Mouse (Mus musculus) kidney, adult 11 months (tissue): ENCODE data around the gene Atxn2l.
"Not testable (repeated sequence)": the region's sequence is repeated elsewhere in the genome, so short reads cannot be mapped to it uniquely, and the experiment has no call there.

Source experiments
- DNase-seq: peaks from one replicate; pipeline ENCODE4 v3.0.0; 2022

Atxn2l gene

GRCm38 (mm10) chr7:126487617-126488385 is 15.4 kb downstream of the Atxn2l start:
- not testable (repeated sequence) for DNase-seq

DNA sequence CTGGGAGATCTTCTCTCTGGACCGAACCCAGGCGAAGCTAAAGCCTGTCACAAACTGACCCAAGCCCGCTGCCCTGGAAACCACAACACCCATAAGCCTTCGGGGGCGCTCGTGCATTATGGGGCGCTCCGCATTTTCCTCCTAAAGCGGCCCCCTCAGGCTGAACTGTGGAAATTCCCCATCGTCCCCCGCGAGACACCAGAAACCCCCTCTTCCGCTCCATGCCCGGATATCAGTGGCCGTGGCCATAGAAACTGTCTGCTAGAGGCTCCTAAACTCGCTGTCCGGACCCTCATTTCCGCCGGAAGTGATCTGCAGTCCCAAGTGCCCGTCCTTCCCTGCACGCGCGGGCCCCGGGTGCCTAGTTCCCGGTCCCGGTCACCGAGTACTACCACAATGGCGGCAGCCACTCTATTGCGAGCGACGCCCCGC is 16.2 kb downstream of the Atxn2l start, which contains the start of gene Tufm:
Tufm (plus strand) TSS at position 310 of the 432 bp plus-strand sequence.
- DNase-seq: peak; percentile 98

- DNase-seq: peak; percentile 94
Observed at GRCm38 (mm10) chr7:126482392-126482871, 20.8 kb downstream of the Atxn2l start.

DNA sequence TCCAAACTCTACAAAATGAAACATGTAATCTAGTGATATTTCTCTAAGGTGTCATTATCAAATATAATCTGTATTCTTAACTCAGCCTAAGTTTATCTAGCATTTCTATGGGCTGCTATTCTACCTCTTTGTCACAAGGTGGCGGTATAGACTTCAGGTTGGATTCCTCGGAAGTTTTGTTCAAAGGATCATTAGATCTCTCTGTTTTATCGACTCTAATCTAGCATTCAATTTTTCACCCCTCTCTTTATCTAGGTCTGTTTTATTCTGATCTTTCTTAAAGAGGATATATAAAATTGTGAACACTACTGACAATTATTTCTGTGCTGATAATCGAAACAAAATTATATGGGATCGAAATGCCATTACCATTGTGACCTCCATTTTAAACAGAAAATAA is 21.5 kb downstream of the Atxn2l start:
- DNase-seq: no peak

DNA sequence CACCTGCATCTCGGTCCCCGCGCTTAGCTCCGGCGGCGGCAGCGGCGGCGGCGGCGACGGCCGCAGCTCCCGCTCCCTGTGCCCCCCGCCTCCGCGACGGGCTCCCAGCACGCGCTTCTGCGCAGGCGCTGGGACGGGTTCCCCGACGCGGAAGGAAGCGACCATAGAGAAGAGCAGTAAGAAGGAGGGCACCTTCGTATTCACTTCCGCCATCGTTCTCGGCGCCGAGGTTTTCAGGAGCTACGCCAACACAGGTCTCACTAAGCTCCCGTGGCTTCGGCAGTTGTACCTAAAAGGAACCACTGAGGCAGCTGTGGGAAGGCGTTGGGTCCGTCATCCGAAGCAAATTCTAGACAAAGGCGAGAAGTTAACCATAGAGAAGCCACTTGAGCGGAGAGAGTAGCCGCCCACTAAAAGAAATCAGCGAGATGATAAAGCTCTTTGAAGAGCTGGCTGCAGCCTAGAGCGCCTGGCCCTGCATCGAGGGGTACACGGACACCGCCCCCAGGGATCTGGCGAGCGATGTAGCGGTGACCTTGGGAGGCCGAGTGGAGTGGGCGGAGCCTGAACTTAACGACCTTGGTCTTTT is 28.1 kb downstream of the Atxn2l start, which contains the start of gene Sh2b1:
Sh2b1 (minus strand) TSS at position 432 of the 589 bp plus-strand sequence.
- DNase-seq: peak; percentile 91

GRCm38 (mm10) chr7:126474486-126474955 is 28.7 kb downstream of the Atxn2l start:
- peak; percentile 25 for DNase-seq

- no peak for DNase-seq
Observed at GRCm38 (mm10) chr7:126473470-126474086, 29.7 kb downstream of the Atxn2l start.

GRCm38 (mm10) chr7:126472713-126473112 is 30.5 kb downstream of the Atxn2l start:
- no peak for DNase-seq

- no peak for DNase-seq
Observed at GRCm38 (mm10) chr7:126472306-126472705, 30.9 kb downstream of the Atxn2l start.

DNA sequence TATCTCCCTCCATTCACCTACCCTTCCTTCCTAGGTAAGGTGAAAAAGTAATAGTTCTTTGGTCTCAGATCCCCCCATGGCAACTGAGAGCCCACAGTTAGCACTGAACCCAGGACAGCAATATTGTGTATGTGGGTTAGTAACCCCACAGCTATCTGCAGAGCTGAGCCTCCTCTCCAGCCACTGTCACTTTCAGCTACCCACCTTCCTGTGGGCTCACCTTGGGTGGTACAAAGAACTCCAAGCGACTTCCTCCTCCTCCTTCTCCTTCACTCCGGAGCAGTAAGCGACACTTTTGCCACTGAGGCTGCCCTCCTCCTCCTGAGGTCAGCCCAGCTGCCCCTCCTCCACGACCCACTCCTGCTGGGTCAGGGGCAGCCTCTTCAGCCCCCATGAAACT is 31.4 kb downstream of the Atxn2l start:
- no peak for DNase-seq

DNA sequence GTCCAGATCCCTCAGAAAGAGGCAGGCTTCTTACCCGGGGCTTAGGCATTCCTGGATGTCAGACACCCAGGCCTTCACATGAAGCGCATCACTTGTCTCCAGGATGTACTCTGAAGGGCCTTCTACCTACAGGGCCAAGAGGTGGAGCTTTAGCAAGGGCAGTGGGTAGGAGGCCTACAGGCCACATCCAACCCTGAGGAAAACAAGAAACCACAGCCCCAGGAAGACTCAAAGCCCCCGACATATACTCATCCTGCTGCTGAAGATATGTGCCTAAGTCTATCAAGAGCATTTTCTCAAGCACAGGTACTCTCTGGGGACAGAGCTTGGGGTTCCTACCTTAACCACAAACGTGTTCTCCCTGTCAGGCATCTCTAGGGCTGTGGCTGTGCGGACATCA is 31.9 kb downstream of the Atxn2l start:
- no peak for DNase-seq

DNA sequence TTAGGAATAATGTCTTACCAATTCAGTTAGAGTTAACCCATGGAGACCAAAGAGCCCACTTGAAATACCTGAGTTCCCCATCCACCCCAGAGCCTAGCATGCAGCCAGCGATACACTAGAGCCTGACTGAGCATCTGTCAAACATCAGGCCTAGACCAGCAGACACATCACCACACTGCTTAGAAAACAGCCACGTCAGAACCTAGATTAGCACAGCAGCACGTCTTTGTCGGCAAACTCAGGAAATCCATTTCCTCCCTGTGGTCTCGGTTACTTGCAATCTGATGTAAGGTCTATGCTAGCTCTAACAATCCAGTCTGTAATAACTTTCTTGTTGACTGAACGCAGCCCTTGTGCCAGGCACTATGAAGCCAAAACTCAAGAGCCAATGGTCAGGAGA is 33.2 kb downstream of the Atxn2l start:
- DNase-seq: no peak

DNA sequence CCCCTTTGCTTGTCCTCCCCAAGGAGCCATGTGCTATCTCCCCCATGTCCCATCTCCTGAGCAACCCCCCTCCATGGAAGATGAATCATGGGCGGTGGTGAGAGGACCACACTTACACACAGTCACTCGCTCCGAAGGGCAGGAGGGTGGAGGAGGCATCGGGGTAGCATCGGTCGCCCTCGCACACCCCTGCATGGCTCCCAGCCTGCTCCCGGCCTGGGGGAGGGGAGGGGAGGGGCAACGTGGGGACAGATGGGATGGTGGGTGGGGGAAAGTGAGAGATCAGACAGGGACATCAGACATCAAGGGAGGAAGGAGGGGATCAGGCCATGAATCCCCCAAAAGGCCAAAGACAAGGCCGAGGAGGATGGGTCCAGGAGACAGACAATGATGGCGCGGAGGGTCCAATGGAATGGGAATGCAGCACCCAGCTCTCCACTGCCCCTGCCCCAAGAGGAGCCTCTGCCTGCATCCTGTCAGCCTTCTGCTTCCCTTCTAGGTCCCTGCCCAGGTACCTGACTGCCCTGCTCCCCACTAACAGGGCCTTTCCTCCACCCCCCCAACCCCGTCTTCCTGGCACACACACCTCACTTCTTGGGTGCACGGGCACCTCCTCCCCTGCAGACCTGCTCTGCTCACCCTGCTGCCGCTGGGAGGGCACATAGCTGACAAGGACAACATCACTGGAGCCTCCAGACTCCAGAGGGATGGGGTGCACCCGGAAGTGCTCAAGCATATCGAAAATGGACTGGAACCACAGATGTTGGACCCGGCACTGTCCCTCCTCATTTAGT is 35.2 kb downstream of the Atxn2l start:
- DNase-seq: no peak

GRCm38 (mm10) chr7:126467271-126467670 is 36.0 kb downstream of the Atxn2l start:
- no peak for DNase-seq

DNA sequence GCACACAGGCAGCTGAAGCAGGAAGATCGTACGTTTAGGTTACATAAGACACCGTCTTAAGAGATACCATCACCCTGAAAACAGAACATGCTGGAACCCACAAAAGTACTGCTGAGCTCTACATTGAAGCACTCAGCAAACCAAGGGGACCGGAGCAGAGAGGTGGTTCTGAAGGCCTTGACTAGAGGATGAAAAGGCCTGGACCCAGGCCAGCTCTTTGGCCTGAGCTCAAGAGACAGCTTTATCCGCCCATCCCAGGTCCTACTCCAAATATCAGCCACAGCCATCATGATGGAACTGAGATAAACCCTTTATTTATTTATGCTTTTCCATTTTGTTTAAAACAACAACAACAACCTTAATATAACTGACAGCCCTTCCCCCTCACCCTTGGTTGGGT is 36.5 kb downstream of the Atxn2l start:
- no peak for DNase-seq

GRCm38 (mm10) chr7:126466116-126466515 is 37.1 kb downstream of the Atxn2l start:
- no peak for DNase-seq

- DNase-seq: no peak
Observed at GRCm38 (mm10) chr7:126465246-126466030, 37.8 kb downstream of the Atxn2l start.

DNA sequence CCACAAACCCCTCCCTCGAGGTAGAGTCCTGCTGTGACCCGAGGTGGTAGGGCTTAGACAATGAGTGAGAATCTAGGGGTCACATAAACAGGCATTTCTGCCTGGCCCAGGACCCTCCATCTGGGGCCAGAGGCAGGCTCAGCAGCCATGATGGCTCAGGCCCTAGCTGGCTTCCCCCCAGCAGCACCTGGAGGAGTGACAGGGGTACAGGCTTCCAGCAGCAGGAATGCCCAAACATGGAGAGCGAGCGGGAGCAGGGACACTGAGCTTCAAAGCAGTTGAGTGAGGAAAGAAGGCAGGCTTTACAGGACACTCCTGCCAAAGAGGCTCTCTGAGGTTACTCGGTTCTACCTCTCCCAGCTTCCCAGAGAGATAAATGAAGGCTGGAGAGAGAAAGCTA is 38.4 kb downstream of the Atxn2l start:
- no peak for DNase-seq

DNA sequence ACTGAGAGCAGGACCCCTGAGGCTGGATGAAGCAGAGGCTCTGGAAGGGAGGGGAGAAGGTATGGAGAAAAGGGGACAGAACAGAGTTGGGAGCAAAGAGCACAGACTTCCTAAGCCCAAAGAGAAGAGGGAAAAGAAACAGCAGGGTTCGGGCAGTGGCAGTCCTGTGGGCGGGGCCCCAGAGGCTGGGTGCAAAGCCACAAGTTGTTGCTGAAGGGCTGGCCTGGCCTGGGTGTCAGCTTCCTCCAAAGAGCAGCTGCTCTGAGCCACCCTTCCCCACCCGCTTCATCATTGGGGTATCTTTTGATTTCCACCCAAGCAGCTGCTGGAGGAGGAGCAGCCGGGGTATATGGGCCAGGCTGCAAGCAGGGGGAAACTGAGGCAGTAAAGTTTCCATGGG is 39.1 kb downstream of the Atxn2l start:
- DNase-seq: no peak

GRCm38 (mm10) chr7:126463547-126463946 is 39.7 kb downstream of the Atxn2l start:
- no peak for DNase-seq

GRCm38 (mm10) chr7:126463004-126463403 is 40.2 kb downstream of the Atxn2l start, which contains the start of gene Atp2a1:
TSS of gene Atp2a1 (minus strand) at chr7:126463108.
- DNase-seq: no peak

GRCm38 (mm10) chr7:126461626-126462025 is 41.6 kb downstream of the Atxn2l start:
- no peak for DNase-seq
